Mouse (Mus musculus) kidney, adult 9 months (tissue): ENCODE data around the gene Slc8a1.
A peak's percentile ranks its signal among the peaks of the same experiment; 100 is the strongest.

Experiments
- DNase-seq: peaks from one replicate; pipeline ENCODE4 v3.0.0; 2022

Gene Slc8a1

DNA sequence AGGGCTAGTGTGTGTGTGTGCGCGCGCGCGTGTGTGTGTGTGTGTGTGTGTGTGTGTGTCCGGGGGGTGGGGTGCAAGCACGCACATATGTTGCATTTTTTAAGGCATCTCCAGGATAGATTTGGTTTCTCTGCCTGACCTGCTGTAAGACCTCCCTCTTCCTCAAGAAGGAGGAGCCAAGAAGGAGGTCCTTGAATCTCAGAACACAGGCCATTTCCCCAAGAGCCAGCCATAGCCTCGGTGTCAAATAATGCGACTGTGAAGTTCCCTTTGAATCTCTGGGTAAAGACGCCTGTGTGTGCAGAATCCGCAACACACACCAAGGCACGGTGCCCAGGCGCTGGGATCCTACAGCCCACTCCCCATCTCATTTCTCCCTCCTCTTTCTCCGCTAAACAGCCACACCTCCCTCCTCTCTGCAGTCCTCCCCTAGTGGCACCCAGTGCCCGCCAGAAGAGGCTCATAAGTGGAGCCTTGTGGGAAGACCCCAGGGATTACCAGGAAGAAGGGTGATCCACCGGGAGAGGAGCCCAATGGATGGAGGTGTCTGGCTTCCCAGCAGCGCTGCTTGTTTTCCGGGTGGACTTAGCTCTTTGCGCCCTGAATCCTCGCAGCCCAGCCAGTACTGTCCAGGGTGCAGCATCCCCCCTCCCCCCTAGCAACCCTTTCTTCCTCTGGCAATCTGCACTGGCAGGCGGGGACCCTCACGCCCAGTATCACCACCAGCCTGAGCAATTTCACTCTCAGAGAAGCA lies 68.9 kb downstream of the Slc8a1 start:
- DNase-seq = peak; percentile 21

DNA sequence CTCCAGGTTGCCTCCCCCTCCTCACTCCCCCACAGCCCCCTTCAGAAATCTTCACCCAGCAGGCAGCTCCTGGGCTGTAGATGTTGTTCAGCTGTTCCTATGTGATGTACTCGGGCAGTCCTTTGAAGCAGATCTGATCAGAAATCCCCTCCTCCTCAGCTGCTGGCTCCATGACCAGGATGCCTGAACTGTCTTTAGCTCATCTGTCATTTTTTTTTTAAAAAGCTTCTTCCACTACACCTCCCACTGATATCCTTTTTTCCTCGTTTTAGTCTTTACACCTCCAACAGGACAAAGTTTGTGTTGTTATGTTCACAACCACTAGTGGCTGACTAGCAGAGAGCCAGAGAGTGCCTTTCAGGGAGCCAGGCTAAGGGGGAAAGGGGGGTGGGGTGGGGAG lies 69.7 kb downstream of the Slc8a1 start:
- DNase-seq = no peak

DNA sequence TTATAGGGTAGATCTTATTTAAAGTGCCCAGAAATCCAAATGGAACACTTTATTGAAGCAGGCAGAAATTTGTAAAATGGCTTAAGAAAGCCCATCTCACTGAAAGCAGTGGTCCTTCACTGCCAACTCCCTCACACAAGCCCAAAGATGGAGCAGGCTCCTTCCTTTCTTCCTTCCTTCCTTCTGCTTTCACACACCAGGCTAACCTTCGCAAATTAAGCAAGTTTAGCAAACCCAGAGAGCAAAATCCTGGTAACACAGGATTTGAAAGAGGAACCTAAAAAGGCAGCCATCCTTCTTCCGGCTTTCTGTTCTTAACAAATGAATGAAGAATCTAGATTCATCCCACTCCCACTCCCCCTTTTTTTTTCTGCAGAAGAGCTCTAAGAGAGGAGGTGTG lies 70.2 kb downstream of the Slc8a1 start:
- no peak for DNase-seq

DNA sequence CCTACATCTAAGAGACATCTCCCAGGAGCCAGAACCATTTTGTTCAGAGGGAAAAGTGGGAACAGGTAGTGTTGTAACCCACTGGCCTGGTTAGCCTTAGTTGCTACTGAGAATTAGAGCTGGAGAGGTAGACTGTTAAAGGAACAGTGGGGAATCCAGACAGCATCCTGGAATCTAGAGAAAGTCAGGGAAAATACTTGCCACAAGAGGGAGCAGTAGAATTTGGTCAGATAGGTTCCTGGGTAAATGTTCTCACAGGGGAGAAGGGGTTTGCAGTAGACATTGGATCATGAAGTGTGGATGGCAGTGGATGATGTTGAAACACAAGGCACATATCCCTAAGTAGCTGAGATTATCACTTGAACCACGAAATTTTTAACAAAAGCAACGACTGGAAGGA lies 71.6 kb downstream of the Slc8a1 start:
- peak; percentile 50 for DNase-seq

DNA sequence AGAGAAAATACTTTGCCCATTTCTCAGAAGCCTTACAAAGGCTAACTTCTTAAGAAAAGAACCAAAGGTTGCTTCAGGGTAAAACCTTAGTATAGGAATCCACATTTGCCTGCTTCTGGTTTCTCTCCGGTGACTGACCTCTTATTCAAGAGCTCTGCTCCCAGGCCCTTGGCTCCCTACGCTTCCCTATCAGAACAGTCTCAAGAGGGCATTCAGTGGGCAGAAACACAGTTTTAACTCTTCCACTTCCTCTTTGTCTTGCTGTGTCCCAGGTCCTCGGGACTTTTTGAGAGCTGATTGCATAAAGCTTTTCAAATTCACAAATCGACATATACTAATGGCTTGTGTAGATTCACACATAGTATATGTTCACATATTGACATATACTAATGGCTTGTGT lies 73.3 kb downstream of the Slc8a1 start:
- DNase-seq = no peak

DNA sequence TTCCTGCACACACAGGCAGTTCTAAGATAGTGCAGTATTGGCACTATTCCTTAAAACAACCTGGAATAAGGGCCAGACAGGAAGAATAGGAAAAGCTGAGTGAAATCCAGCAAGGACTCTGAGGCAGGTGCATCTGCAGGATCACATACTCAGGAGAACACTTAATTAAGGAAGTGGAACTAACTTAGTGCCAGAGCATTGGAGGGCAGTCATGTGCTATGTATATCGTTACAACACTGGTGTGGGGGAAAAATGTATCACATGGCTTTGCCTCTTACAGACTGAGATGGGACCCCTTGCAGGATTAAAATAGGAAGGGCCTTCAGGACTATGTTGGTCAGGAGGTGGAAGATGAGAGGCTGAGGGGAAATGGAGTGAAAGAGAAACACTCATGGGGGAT lies 80.3 kb downstream of the Slc8a1 start:
- DNase-seq = no peak

DNA sequence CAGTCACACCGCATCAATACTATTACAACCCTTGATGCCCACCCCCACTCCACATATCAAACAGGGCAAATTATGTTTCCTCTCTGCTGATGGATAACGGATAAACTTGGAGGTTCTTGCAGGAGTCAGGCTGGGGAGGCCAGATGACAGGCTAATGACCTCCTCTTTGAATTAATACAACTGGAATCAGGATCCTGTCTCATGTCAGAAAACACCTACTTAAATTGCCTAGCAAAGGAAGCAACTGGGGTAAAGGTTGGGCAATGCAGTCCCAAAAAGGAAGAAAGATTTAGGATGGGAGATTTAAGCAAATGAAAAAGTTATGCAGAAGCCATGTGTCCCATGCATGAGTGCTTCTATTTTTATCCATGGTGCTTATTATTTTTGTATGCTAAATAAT lies 83.6 kb downstream of the Slc8a1 start:
- no peak for DNase-seq

DNA sequence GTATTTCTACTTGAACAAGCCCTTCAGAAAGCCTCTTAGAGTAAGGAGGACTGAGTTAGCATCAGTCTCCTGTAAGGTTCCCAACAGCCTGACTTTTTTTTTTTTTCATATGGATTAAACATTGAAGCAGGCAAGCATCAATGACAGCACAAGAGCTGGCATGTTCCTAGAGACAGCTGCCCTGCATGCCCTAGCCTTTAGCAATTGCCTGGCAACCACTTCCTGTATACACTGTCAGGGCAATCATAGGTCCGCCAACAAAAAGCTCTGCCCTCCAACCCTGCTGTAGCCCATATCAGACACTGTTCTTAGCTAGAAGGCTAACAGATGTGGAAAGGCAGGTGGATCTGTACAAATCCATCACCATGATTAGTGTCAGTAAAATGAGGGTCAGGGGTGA lies 85.2 kb downstream of the Slc8a1 start:
- no peak for DNase-seq

DNA sequence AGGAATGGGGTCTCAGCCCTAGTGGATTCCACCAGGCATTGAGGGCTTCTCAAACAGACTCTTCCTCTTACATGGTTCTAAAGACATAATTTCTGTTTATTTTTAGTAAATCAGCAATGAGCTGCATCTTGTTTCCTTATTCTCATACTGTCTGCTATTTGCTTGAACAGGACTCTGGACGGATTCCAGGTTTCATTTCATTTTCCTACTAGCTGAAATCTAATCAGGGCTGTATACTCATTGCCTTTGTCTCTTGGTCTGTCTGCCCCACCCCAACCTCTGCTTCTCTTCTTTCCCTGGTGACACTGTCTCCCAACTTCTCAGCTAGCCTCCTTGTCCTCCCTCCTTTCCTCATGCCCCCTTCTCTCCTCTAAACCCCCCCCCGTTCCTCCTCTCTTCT lies 101.4 kb downstream of the Slc8a1 start:
- DNase-seq = no peak

DNA sequence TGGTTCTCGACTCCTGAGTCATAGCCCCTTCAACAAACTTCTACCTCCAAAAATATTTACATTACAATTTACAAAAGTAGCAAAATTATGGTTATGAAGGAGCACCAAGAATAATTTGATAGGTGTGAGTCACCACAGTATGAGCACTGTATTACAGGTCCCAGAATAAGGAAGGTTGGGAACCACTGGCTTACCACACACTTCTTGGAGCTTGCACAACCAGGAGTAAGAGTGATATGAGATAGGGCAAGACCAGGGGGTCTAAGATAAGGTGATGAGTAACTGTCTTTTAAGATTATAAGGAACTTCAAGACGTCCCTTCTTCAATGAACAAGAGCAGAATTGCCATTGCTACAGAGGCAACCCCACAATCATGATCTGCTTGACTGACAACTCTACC lies 107.7 kb downstream of the Slc8a1 start:
- DNase-seq = no peak

DNA sequence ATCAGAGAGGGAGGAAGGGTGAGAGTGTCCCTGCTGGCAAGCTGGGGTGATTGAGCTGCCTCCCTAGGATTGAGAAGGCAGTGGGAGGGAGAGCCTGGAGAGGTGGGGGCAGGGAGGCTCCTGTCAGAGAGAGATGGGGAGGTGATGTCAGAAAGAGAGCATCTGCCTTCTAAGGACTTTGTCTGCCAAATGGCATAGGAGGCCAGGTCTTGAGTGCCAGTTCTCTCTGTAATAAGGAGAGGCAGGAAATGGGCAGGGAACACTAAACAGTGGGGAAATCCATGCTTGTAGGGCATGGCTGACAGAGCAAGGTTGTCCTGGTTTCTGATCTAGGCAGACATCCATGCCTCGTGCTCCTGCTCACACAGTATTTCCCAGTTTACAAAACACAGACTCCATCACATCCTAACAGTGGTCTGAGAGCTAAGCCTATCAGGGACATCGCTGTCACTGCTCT lies 117.0 kb downstream of the Slc8a1 start:
- DNase-seq = no peak

DNA sequence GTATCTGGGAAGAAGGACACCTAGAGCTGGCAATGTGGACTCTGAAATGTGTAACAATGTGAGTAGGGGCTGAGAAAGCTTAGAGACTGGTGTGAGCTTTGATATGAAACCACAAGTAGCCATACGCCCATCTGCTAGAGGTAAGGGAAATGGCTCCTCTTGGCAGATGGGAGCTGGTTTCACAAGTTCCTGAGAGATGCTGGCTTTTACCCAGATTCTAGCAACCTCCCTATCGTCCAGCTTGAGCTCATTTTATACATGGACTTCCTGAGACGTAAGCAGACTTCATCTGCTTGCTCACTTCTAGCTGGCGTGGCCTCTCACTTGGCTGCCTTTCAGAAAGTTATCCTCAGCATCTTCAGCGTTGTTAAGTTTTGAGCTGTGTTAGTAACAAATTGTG lies 119.7 kb downstream of the Slc8a1 start:
- DNase-seq = no peak

DNA sequence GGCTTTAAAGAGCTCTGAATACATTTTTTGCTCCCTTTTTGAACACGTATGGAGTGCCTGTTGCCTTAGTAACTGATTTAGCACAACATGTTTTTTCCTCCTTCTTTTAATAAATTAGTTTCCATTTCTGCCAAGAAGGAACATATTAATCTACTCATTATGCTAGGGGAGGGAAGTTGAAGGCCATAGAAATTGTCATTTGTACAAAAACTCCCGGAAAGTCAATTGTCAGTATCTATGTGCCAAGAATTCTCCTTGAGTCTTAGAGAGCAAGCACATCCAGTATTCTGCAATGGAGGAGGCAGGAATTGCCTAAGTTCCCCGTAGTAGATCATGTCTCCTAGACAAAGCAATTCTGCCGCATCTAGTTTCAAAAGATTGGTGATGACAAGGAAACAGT lies 121.9 kb downstream of the Slc8a1 start:
- no peak for DNase-seq

DNA sequence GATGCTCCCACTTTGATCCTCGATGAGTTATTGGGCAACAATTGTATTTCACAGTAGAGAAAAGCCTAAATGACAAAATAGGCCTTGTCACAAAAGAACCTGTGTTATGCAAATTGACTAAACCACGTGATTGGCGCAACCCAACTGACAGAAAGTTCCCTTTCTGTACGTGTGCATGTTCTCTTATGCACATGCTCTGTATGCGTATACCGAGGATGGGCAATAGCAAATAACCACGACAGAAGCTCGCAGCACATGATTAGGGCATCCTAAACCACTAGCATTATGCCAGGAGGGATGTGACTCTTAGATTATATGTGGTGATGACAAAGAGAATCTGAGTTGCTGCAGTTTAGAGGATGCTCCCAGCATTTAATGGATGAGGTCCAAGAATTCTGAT lies 122.8 kb downstream of the Slc8a1 start:
- DNase-seq = no peak

DNA sequence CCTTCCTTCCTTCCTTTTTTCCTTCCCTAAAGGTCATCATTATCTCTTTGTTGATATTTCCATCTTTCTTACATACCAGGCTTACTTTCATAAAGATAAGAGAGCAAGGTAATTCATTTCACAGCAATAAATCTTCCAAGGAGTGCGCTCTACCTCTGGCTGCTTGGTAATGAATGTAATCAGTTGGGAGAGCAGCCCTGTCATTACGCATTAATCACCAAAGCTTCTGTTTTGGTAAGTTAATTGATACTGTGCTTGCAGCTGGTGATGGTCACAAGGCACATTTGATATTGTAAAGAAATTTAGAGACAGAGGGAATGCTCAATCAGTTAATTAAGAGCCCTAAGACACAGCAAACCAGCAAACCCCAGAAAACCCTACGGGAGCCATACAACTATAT lies 130.7 kb downstream of the Slc8a1 start:
- no peak for DNase-seq

DNA sequence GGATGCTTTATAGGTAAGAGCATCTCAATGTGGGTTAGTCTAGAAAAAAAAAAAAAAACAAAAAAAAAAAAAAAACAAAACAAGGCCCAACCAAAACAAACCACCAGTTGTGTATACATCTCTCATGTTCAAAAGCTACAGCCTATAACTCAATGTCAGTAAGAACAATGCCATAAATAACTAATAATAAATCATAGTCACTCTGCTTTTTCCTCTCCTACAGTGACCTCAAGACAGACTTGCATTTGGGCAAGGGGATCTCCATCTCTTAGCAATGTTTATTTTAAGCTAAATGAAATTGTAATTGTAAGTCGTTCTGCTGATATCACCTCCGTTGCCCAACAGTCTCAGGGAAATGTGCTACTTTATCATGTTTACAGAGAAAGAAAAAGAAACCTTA lies 132.1 kb downstream of the Slc8a1 start:
- no peak for DNase-seq

DNA sequence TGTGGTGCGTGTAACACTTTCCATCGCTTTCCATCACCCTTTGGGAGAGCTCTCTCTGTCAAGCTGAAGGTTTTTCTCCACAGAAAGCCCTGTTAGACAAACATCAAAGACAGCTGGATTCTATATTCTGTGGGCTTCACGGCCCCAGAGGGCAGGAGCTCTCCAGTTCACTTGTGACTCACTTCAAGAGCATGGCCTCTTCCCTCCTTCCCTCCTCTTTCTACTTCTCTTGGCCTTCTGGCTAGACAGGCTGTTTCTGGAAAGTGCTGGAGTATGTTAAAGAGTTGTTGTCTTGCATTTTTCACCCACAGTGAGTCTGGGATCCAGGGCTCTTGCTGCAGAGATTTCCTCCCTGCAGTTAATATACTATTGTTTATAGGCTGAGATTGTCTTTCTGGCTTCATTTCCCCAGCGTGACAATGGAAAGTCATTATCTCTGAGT lies 132.9 kb downstream of the Slc8a1 start:
- no peak for DNase-seq

DNA sequence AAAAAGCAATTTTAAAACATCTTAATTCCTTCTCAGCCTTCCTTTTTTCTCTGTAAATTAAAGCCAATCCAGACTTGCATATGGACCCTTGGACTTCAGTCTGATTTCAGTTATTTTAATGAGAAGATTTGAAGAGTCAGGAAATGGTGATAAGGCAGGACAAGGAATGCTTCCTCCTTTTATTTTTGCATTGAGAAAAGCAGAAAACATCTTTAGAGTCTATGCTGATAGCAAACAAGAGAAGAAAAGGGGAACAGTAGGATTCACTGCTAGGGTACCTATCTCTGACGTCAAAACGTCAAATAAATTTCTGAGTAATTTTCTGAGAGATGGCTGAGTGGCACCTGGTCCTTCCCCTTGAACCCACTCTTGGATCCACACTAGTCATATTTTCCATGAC lies 139.1 kb downstream of the Slc8a1 start:
- DNase-seq = no peak

DNA sequence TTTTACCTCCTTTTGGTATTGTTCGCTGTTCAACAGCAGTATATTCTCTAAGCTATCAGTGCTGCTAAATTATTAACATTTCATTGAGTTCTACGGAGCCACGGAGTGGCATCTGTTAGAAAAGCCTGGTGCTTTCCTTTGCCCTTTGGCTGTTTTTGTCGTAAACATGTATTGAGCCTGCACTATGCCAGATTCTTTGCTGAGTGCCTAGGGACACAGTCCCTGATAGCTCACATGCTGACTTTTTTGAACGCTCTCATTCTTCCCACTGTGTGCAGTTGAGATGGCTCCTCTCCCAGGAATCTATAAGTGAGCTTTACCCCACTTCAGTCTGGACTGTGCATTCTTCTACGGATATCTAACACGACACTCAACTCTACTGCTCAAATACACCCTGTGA lies 148.4 kb downstream of the Slc8a1 start:
- DNase-seq = no peak

DNA sequence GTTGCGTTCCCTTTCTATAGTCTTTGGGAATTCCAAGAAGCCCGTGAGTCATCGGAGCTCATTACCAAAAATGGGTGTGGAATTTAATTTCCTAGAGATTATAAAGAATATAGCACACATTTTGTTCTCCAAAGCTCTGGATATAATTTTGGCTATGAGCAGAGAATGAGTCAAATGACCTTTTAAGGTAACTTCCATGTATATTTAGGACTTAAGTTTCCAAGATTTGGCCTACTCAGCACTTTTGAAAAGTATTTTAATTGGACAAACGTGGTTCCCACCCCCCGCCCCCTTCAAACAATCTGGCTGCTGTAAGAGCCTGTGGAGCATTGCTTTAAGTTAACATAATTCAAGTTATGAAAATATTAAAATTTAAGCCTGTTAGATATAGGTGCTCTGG lies 151.4 kb downstream of the Slc8a1 start:
- no peak for DNase-seq

DNA sequence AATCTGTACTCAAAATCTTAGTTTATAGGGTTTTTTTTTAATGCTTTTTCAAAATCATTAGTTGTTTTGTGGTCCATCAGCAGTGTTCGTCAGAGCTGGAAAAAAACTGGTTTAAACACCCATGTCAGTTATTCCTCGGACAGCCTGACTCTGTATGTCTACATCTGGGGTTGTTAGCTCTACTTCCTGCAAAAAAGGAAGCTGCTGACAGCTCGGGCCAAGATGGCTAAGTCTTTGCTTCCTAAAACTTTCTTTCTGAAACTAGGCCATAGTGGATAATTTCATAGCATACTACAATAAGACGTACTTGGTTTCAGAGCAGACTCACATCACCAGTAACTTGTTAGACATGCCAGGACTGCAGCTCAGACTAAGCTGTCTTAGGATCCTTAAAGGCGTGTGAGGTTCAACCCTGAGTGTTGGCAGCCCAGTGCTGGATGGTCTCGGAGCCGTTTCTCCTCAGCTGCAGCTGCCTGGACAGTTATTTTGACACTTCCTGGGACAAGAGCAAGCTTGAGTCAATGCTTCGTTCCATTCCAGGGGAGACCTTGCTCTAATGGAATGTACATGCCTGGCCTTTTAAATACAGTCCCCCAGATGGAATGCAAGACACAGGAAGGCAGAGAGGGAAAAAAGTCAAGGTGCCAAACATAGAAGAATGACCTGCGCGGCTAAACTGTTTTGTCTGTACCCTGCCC lies 158.3 kb downstream of the Slc8a1 start:
- DNase-seq = no peak

DNA sequence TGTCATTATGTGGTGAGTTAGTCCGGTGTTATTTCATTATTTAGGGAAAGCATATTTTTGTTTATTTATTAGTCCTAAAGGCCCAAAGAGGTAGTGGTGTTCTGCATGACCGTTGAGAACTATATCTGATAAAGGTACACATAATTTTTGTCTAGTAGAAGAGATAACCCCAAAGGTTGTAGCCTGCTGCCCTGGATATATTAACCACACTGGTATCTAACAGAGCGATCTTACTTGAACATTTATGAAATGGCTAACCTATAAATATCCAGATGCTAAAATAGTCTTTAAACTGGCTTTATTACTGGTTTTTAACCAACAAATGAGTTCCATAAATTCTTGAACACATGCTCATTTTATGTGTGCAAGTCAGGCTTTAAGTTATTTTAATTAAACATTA lies 161.3 kb downstream of the Slc8a1 start:
- no peak for DNase-seq

DNA sequence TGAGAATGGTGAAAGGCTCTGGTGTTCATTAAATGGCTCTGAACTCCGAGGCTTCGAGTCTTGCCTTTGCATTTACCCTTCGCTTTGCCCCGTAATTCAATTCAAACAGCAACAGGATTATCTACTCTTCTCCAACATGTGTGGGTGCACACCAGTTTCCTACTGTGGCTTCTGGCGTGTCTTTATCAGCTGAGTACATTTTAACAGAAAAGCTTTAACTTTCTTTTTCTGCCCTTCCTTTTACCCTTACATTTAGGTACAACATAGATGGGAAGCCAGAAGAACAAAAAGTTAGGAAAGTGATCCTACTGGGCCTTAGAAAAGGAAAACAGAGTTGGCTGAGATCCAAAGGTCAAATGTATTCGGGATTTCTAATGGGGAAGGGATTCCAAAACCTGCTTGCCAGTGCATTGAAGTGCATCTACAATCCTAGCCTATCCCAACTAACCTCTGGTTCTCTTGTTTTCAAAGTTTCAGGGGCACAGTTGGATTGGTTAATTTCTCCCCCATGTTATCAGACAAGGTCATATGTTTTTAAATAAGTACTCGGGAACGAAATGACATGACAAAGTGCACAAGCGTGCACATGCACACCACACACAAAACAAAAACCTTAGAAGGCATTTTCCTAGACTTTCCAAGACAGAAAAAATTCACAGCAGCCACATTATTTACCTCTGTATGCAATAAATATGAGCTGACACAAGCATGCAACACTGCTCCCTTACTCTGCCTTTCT lies 172.4 kb downstream of the Slc8a1 start:
- DNase-seq = no peak
